Mouse (Mus musculus) megakaryocyte-erythroid progenitor cell, adult 5-6 weeks (primary cell): ENCODE results near the gene Tnpo1. TPM values are rescaled to one million over a fixed set of nuclear protein-coding genes. Genes with fewer than 3 reads are reported as not detected.

Source experiments
- ATAC-seq: replicated peaks from 2 replicates; pipeline ENCODE4 v1.8.0; 2016; ENCODE audit warnings: mild to moderate bottlenecking, inconsistent platforms; ENCODE audit not compliant: severe bottlenecking, poor library complexity, low FRiP score, low TSS enrichment
- total RNA-seq, 2 experiments: library from RNA; stranded (forward) in 1 of 2; stranded (reverse) in 1 of 2; fragments of 200-1000, 215-1000 nt in 1 of 2; fragments of >200 nt in 1 of 2; fragmentation: Nextera tagmentation in 1 of 2; gene quantifications; 2 replicates each; pipeline ENCODE4 v1.2.3; 2014 to 2017

Tnpo1 gene
- total RNA-seq, 2 experiments from 2014 or later, result 87.0 to 119 TPM

- no peak for ATAC-seq
Measured at GRCm38 (mm10) chr13:98795511-98795910, 130.7 kb downstream of the Tnpo1 start.

- no peak for ATAC-seq
Measured at GRCm38 (mm10) chr13:98792864-98793263, 133.3 kb downstream of the Tnpo1 start.

GRCm38 (mm10) chr13:98791693-98792092, 134.5 kb downstream of the Tnpo1 start:
- ATAC-seq, result no peak

Other genes with a start within 250 kb of the Tnpo1 start
- not detected in 2 replicates for gene Tmem171, start 231.6 kb downstream of the Tnpo1 start, total RNA-seq (2014; fragmentation: Nextera tagmentation)
- not detected in 2 replicates for gene Tmem171, start 231.6 kb downstream of the Tnpo1 start, total RNA-seq (2017)
- gene Fcho2, start 110.9 kb downstream of the Tnpo1 start, total RNA-seq (2014; fragmentation: Nextera tagmentation), result 42.2 and 43.0 TPM in 2 replicates
- gene Fcho2, start 110.9 kb downstream of the Tnpo1 start, total RNA-seq (2017), result 14.7 and 18.3 TPM in 2 replicates
- gene 1700024P04Rik, start 58.2 kb upstream of the Tnpo1 start, total RNA-seq (2014; fragmentation: Nextera tagmentation), result not detected in 2 replicates
- not detected in 2 replicates for gene 1700024P04Rik, start 58.2 kb upstream of the Tnpo1 start, total RNA-seq (2017)